Mouse (Mus musculus): Measurements from ENCODE around the gene 1700017B05Rik.

DNA sequence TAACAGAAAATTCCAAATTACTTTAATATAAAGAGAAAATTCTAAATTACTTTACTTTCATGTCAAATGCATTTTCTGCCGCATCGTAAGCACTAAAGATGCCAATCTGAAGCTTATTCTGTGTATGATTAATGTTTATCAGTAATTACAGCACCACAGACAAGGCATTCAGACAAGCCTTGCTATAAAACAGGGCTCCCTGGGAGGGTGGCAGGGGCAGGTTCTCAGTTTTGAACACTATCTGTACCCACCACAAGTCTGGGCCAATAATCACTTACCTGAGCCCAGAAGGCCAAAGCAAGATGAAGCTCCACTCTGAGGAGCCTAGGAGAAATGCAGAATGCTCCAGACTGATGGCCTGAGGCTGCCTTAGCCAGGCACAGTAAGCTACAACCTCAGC lies 35.5 kb upstream of the 1700017B05Rik start:
- TF ChIP-seq POLR2A (IDR thresholded peaks at IDR 0.05; ENCODE audit: insufficient read length, low read depth): no peak
- TF ChIP-seq TCF12 (IDR thresholded peaks at IDR 0.05; ENCODE audit: insufficient read depth, poor library complexity, severe bottlenecking): no peak
- no peak for TF ChIP-seq TCF3 (IDR thresholded peaks at IDR 0.05; ENCODE audit: insufficient read length, low read depth)
- TF ChIP-seq CEBPB (IDR thresholded peaks at IDR 0.05; ENCODE audit: insufficient read depth, poor library complexity, severe bottlenecking): no peak
